Mouse (Mus musculus) heart, embryonic 11.5 days (tissue): ENCODE data around the gene Eef1akmt2. TPM values are rescaled to one million over a fixed set of nuclear protein-coding genes. Genes with fewer than 3 reads are reported as not detected.
A peak's percentile ranks its signal among the peaks of the same experiment; 100 is the strongest.

Experiments used
- ATAC-seq: fragments of 200-750 bp; cut with Nextera tagmentation; replicated peaks from 2 replicates; pipeline ENCODE4 v1.8.0; 2017; ENCODE audit warnings: moderate library complexity; ENCODE audit not compliant: insufficient number of reproducible peaks, low FRiP score, low TSS enrichment
- H3K27ac ChIP-seq: fragments of 300-500 bp; sonication (generic); 2 replicates; pipeline ENCODE4 v1.5.1; 2014; ENCODE audit warnings: mild to moderate bottlenecking, low read depth, low read length
- H3K27me3 ChIP-seq: fragments of 300-500 bp; sonication (generic); 2 replicates; pipeline ENCODE4 v1.6.1; 2014; ENCODE audit warnings: mild to moderate bottlenecking, low read length, mixed read lengths; ENCODE audit not compliant: control insufficient read depth, insufficient read depth
- H3K36me3 ChIP-seq: fragments of 300-500 bp; sonication (generic); 2 replicates; pipeline ENCODE4 v1.6.1; 2014; ENCODE audit warnings: mild to moderate bottlenecking, low read length, moderate library complexity, mixed read lengths; ENCODE audit not compliant: control insufficient read depth, insufficient read depth
- H3K4me1 ChIP-seq: fragments of 300-500 bp; sonication (generic); 2 replicates; pipeline ENCODE4 v1.6.1; 2014; ENCODE audit warnings: low read length; ENCODE audit not compliant: control insufficient read depth, insufficient read depth
- H3K4me2 ChIP-seq: fragments of 300-500 bp; sonication (generic); 2 replicates; pipeline ENCODE4 v1.6.1; 2014; ENCODE audit warnings: mild to moderate bottlenecking, moderate library complexity
- H3K4me3 ChIP-seq: fragments of 300-500 bp; sonication (generic); 2 replicates; pipeline ENCODE4 v1.5.1; 2014; ENCODE audit warnings: low read depth, low read length
- H3K9ac ChIP-seq: fragments of 300-500 bp; sonication (generic); 2 replicates; pipeline ENCODE4 v1.6.1; 2014; ENCODE audit warnings: mild to moderate bottlenecking, low read depth, low read length, moderate library complexity
- H3K9me3 ChIP-seq: fragments of 300-500 bp; sonication (generic); replicated peaks from 2 replicates; pipeline ENCODE4 v1.6.1; 2016; ENCODE audit warnings: low read length; ENCODE audit not compliant: control insufficient read depth
- WGBS: fragments of 180-500 bp; shearing (Covaris S2); extraction: QIAGEN DNeasy Blood & Tissue Kit; methylation state at CpG from one replicate; pipeline ENCODE4 v1.1.7; 2014; ENCODE audit not compliant: insufficient replicate concordance; 5-methylcytosine and 5-hydroxymethylcytosine counted together
- polyA plus RNA-seq: library from polyadenylated mRNA; unstranded; fragments of >200 nt; fragmentation: Nextera tagmentation; extraction: Ambion mirVana; gene quantifications from 2 replicates; pipeline ENCODE4 v1.2.1, GENCODE M21; 2014

The Eef1akmt2 gene
- polyA plus RNA-seq, 1 experiment from 2014 or later: 43.7 TPM

- Histone ChIP-seq H3K4me1 (no peaks in the 10 kb centered on the region; the same call in 1 of the 2 replicates), H3K27ac (no peak overlapping the region), H3K4me3 (no peak overlapping the region), H3K27me3 (no peaks in the 10 kb centered on the region), H3K36me3 (no peaks in the 10 kb centered on the region), H3K9ac (no peak overlapping the region), H3K9me3 (no peaks in the 10 kb centered on the region), H3K4me2 (no peak overlapping the region)
- WGBS: 91% methylated on average over 6 of the region's 6 CpGs
- ATAC-seq: no peak
Observed at GRCm38 (mm10) chr7:132817056-132817455, 35.4 kb downstream of the Eef1akmt2 start.

- Histone ChIP-seq H3K27ac (no peak overlapping the region), H3K27me3 (no peaks in the 10 kb centered on the region), H3K36me3 (no peaks in the 10 kb centered on the region), H3K4me3 (no peak overlapping the region), H3K4me2 (no peak overlapping the region), H3K4me1 (peaks cover 2% of the 10 kb centered on the region; the same call in 1 of the 2 replicates), H3K9me3 (no peaks in the 10 kb centered on the region), H3K9ac (no peak overlapping the region)
- no peak for ATAC-seq
- WGBS: 86% methylated on average over 2 of the region's 2 CpGs
Observed at GRCm38 (mm10) chr7:132816528-132816927, 35.9 kb downstream of the Eef1akmt2 start.

GRCm38 (mm10) chr7:132815081-132815480 lies 37.4 kb downstream of the Eef1akmt2 start:
- Histone ChIP-seq H3K9me3 (no peaks in the 10 kb centered on the region), H3K9ac (no peak overlapping the region), H3K27ac (no peak overlapping the region), H3K4me2 (no peak overlapping the region), H3K27me3 (no peaks in the 10 kb centered on the region), H3K4me3 (no peak overlapping the region), H3K36me3 (no peaks in the 10 kb centered on the region), H3K4me1 (peaks cover 10% of the 10 kb centered on the region)
- ATAC-seq: no peak
- WGBS: 80% methylated on average over 5 of the region's 5 CpGs

GRCm38 (mm10) chr7:132814089-132814450 lies 38.4 kb downstream of the Eef1akmt2 start:
- Histone ChIP-seq H3K27ac (peak overlapping the region; percentile 91), H3K4me1 (peaks cover 19% of the 10 kb centered on the region)

GRCm38 (mm10) chr7:132813416-132814088 lies 38.9 kb downstream of the Eef1akmt2 start, which contains the start of gene Fam53b:
Gene Fam53b (minus strand): TSS chr7:132813886.
- no peaks in the 10 kb centered on the region for H3K9me3 ChIP-seq
- peaks cover 24% of the 10 kb centered on the region for H3K4me1 ChIP-seq
- H3K9ac ChIP-seq: peak within 1 kb of the TSS; percentile 90
- no peaks in the 10 kb centered on the region for H3K27me3 ChIP-seq
- H3K27ac ChIP-seq: peak within 1 kb of the TSS; percentile 91
- WGBS: under 1% methylated on average over 70 of the region's 85 CpGs
- ATAC-seq: peak; percentile 60
- no peaks in the 10 kb centered on the region for H3K36me3 ChIP-seq
- peak within 1 kb of the TSS; percentile 88 for H3K4me2 ChIP-seq
- H3K4me3 ChIP-seq: peak within 1 kb of the TSS; percentile 68

More at GRCm38 (mm10) chr7:132814089-132814450, 38.4 kb downstream of the Eef1akmt2 start:
- no peak for ATAC-seq
- Histone ChIP-seq H3K27me3 (no peaks in the 10 kb centered on the region), H3K36me3 (no peaks in the 10 kb centered on the region), H3K9me3 (no peaks in the 10 kb centered on the region), H3K9ac (peak overlapping the region; percentile 90), H3K4me3 (peak overlapping the region; percentile 68), H3K4me2 (peak overlapping the region; percentile 88)
- 2% methylated on average over 7 of the region's 7 CpGs for WGBS

- H3K9ac ChIP-seq: peak overlapping the region; percentile 90
- peak overlapping the region; percentile 88 for H3K4me2 ChIP-seq
- peak overlapping the region; percentile 68 for H3K4me3 ChIP-seq
- under 1% methylated on average over 59 of the region's 59 CpGs for WGBS
- peak overlapping the region; percentile 91 for H3K27ac ChIP-seq
- H3K27me3 ChIP-seq: no peaks in the 10 kb centered on the region
- no peaks in the 10 kb centered on the region for H3K36me3 ChIP-seq
- peak; percentile 12; the same call in 1 of the 2 replicates for ATAC-seq
- peaks cover 31% of the 10 kb centered on the region for H3K4me1 ChIP-seq
- H3K9me3 ChIP-seq: no peaks in the 10 kb centered on the region
Observed at GRCm38 (mm10) chr7:132812619-132813415, 39.7 kb downstream of the Eef1akmt2 start.

GRCm38 (mm10) chr7:132811716-132812618 lies 40.5 kb downstream of the Eef1akmt2 start:
- peaks cover 39% of the 10 kb centered on the region for H3K4me1 ChIP-seq
- H3K9ac ChIP-seq: peak overlapping the region; percentile 90
- no peaks in the 10 kb centered on the region for H3K9me3 ChIP-seq
- H3K36me3 ChIP-seq: no peaks in the 10 kb centered on the region
- H3K27ac ChIP-seq: no peak overlapping the region
- no peaks in the 10 kb centered on the region for H3K27me3 ChIP-seq
- WGBS: 10% methylated on average over 23 of the region's 23 CpGs
- peak overlapping the region; percentile 88 for H3K4me2 ChIP-seq
- peak overlapping the region; percentile 68 for H3K4me3 ChIP-seq
- ATAC-seq: no peak

GRCm38 (mm10) chr7:132810879-132811278 lies 41.6 kb downstream of the Eef1akmt2 start:
- no peak for ATAC-seq
- Histone ChIP-seq H3K36me3 (no peaks in the 10 kb centered on the region), H3K4me1 (peaks cover 49% of the 10 kb centered on the region), H3K9ac (no peak overlapping the region), H3K27ac (no peak overlapping the region), H3K4me3 (no peak overlapping the region), H3K9me3 (no peaks in the 10 kb centered on the region), H3K27me3 (no peaks in the 10 kb centered on the region), H3K4me2 (no peak overlapping the region)
- 88% methylated on average over 1 of the region's 1 CpGs for WGBS
